Mouse (Mus musculus) erythroid progenitor cell, adult 5-6 weeks (primary cell): Measurements from ENCODE around the gene Tmbim1. TPM values are rescaled to one million over a fixed set of nuclear protein-coding genes. Genes with fewer than 3 reads are reported as not detected.
"Not testable (repeated sequence)": the region's sequence is repeated elsewhere in the genome, so short reads cannot be mapped to it uniquely, and the experiment has no call there.

Experiments used
- ATAC-seq: replicated peaks from 2 replicates; pipeline ENCODE4 v1.8.0; 2016; ENCODE audit warnings: moderate number of reproducible peaks, mild to moderate bottlenecking, moderate TSS enrichment, inconsistent platforms; ENCODE audit not compliant: poor library complexity, low FRiP score, severe bottlenecking
- total RNA-seq, 2 experiments: library from RNA; stranded (forward) in 1 of 2; stranded (reverse) in 1 of 2; fragments of 150-400 nt in 1 of 2; fragments of 186-747, 209-891 nt in 1 of 2; gene quantifications; 2 replicates each; pipeline versions ENCODE4 v1.2.3 to v1.2.4; 2015 to 2017; ENCODE audit warnings: low replicate concordance in 2 of 2

Tmbim1 gene
- total RNA-seq, 2 experiments from 2014 or later = 0.45 TPM; not detected in 1

DNA sequence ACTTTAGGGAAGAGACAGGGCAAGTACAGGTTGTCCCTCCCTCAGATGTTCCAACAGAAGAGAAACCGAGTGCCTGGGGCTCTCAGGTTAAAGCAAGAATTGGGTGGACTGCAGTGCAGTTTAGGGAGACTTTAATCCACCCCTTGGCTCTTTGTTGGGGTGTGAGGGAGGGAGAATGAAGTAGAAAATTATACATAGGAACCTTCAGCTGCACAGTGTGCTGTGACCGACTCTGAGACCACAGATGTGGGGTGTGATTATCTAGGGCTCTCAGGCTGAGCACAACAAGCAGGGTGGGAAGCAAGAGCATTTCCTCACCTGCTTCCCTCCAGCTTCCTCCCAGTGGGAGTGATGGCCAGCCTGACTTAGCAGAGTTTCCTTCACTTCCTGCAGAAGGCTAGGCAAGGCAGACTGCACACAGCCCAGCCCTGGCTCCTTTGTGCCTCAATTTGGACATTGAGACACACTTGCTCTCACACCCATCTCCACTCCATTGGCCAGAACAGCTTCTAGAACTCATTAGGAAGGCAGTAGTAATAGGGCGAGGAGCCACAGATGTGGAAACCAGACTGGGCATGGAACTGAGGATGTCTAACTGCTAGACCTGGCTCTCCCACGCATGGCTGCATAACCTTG is 25.7 kb upstream of the Tmbim1 start:
- no peak for ATAC-seq

- ATAC-seq = no peak
Observed at GRCm38 (mm10) chr1:74329899-74330431, 24.5 kb upstream of the Tmbim1 start.

DNA sequence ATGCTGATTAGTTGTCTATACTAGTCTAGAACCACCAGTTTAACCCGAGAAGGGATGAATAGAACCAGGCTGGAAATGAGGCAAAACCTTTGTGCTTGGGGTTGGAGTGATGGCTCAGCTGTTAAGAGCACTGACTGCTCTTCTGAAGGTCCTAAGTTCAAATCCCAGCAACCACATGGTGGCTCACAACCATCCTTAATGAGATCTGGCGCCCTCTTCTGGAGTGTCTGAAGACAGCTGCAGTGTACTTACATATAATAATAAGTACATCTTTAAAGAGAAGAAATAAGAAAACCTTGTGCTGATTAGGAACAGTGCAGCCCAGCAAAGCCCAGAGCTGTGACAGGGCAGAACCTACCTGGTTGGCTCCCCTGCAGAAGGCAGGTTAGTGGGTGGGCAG is 21.5 kb upstream of the Tmbim1 start:
- ATAC-seq = not testable (repeated sequence)

DNA sequence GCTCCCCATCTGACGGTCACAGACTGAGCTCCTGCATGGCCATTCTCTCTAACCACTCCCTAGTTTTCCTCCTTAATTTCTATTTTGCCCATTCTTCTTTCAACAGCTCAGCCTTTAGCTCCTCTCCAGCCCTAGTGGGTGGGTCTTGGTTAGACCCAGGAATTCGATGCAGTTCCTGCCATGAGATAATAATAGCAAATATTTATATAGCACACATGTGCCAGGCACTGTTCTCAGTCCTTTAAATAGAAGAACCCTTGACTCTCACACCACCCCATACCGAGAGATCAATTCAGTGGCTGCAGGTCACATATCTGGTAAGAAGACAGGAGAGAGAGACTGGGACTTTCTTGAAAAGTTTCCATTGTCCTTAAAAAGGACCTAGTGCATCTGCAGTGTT is 16.0 kb upstream of the Tmbim1 start:
- no peak for ATAC-seq

- no peak for ATAC-seq
Observed at GRCm38 (mm10) chr1:74318711-74319110, 13.3 kb upstream of the Tmbim1 start.

DNA sequence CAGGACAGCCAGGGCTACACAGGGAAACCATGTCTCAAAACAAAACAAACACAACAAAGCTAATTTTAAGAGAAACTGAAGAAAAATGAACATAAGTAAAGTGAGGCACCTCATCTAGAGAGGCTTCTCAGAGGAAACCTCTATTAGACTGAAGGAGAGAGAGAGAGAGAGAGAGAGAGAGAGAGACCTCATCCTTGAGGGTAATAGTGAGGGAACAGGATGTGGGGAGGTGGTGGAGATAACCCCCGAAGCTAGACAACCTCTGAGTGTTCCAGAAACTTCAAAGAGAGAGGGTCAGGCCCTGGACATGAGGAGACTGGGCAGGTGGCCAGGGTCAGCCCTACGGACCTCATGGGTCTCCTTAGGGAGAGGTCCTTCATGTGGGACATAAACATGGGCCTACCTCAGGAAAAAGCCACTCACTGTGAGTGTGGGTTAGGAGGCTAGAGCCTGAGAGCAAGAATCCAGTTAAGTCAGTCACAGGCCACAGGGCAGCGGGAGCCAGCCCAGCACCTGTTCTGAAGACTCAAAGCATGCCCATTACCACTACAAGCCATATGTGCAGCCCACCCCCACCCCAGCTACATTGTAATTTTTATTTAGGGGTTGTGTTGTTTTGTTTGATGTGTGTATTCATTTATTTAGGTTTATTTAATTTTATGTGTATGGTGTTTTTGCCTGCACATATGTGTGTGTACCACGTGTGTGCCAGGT is 10.8 kb upstream of the Tmbim1 start:
- no peak for ATAC-seq

- ATAC-seq = no peak
Observed at GRCm38 (mm10) chr1:74314796-74315195, 9.4 kb upstream of the Tmbim1 start.

DNA sequence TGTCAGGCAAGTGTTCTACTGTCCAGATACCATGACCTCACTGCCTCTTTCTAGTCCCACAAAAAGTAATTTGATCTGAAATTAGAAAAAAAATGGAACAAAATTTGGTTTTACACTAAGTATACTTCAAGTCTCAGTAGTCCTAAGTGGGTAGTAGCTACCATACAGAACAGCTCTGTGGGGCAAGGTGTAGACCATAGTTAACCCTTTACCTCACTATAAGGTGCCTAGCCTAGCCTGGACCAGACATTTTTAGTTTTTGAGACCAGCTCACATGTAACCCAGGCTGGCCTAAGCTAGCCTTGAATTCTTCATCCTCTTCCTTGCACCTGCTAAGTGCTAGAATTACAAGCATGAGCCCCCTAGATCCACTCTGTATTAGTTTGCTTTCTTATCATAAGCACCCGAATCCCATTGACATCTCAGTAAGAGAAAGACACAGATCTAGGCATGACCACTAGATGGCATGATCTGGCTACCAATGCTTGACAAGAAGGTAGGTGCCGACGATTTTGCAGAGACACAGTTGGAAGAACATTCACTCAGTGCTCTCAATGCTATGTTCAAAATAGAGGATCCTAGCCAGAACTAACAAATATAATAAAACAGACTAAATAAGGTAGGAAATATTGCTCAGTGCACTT is 7.7 kb upstream of the Tmbim1 start:
- ATAC-seq = peak; percentile 67

DNA sequence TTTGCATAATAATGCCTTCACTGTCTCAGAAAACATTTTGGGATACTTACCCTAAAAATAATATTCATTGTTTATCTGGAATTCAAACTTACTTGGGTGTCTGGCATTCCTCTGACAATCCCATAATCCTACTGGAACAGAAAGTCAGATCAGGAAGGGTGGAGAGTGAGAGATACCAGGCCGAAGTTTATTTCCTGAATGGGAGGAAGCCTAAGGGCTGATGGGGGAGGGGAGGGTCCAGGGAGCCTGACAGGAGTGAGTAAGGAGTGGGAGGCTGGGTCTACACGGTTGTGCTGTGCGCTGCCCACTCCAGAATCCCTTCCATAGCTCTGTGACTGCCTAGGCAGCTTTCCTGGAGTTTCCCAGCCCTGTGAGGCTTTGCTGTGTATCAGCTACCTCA is 4.3 kb upstream of the Tmbim1 start:
- no peak for ATAC-seq

- ATAC-seq = no peak
Observed at GRCm38 (mm10) chr1:74308001-74308964, 2.9 kb upstream of the Tmbim1 start.

GRCm38 (mm10) chr1:74307146-74307545 is 1.7 kb upstream of the Tmbim1 start:
- no peak for ATAC-seq

DNA sequence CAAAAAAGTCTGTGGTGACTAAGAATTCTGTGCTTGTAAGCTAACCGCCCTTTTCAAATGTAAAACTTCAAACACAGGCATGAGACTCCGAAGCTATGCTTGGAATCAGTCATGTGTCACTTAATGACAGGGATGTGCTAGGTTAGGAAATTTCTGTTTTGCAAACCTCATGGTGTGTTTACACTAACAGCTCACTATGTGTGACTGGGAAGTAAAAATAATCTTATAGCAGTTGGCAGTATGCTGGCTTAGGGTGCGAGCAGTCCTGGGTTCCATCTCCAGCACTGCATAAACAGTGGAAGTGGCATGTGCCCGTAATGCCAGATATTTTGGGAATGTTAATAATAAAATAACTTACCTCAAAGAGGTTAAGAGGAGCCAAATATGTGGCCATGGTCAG is 476 bp downstream of the Tmbim1 start:
- ATAC-seq = no peak

DNA sequence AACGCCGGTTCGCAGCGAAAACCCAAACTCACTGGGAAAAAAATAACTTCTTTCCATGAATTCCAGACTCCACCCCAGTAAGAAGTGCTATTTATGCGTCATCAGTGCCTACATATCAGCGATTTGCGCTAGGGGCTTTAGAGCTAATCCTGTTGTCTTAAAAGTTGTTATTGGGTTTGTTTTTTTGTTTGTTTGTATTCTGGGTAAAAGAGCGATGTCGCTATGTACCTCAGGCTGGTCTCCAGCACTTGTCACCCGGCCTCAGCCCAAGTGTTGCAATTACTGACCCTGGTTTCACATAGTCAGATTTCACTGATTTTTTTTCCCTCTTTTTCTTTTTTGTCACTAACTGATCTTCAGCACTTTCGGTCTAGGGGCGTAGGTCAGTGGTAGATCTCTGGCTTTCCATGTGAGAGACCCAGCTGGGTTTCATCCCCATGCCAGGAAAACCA is 1.1 kb downstream of the Tmbim1 start:
- ATAC-seq = no peak

DNA sequence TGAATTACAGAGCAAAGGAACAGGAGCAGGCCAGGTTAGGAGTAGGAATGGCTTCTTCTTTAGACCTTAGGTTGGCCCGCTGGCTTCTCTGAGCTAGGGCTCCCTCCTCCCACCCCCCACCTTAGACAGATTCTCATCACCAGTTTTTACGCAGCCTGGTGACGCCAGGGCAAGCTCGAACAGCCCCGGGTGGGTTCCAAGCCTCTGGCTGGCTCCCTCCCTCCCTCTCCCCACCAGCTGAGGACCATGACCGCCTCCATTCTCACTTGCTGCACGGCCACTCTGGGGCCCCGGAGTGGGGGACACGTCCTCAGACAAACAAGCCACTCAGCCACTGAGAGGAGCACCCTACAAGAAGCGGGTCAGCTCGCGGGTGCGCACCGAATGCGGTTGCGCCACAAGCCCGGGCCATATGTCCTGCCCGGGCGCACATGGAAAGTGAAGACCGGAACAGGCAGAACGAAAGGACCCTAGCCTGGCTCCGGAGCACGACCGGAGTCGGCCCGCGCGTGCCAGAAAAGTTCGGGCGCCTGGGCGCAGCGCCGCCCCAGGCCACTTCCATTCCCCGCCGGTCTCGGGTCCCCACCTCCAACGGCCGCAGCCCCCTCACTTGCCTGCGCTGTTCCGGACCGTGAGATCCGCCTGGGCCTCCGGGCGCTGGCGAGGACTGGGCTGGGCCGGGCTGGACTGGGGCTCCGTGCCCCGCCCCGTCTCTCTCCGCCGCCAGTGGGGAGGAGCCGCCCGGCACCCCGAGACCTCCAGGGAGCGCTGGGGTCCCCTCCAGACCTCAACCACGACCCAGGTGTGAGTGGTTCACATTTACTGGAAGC is 1.7 kb downstream of the Tmbim1 start:
- ATAC-seq = peak; percentile 89

- ATAC-seq = no peak
Observed at GRCm38 (mm10) chr1:74302835-74303234, 2.6 kb downstream of the Tmbim1 start.

DNA sequence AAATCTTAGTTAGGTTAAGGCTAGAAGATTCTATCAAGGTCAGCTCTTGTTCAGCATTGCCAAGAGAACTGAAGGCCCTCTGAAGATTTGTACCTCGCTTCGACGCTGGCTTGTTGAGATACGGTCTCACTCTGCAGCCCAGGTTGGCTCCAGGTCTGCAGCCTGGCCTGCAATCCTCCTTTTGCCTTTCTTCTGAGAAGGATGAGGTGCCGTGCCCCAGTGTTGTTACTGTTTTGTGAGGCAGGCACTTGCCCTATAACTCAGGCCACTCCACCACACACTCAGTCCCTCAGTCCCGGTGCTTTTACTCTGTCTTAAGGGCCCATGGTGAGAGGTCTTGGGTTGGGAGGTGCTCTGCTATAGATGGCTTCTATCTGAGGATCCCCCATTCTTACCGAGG is 3.2 kb downstream of the Tmbim1 start:
- no peak for ATAC-seq

GRCm38 (mm10) chr1:74300347-74301110 is 4.9 kb downstream of the Tmbim1 start:
- ATAC-seq = no peak

- ATAC-seq = no peak
Observed at GRCm38 (mm10) chr1:74298996-74299395, 6.4 kb downstream of the Tmbim1 start.
